Mouse (Mus musculus) myocyte (in vitro differentiated cells): ENCODE data around the gene Cxcl9.

Experiments
- CEBPB ChIP-seq: IDR thresholded peaks from 2 replicates; pipeline ENCODE4 v1.6.1; 2011; ENCODE audit warnings: mild to moderate bottlenecking, moderate library complexity; ENCODE audit not compliant: poor library complexity, insufficient read depth, severe bottlenecking
- MYOG ChIP-seq, 3 experiments: IDR thresholded peaks; one replicate each; pipeline ENCODE4 v1.6.1; 2011; ENCODE audit warnings: control low read depth in 2 of 3, low read depth in 2 of 3, mild to moderate bottlenecking in 2 of 3; ENCODE audit not compliant: insufficient read length in 2 of 3, control insufficient read depth in 1 of 3, insufficient read depth in 1 of 3
- POLR2A ChIP-seq: IDR thresholded peaks from one replicate; pipeline ENCODE4 v1.6.1; 2011; ENCODE audit warnings: low read depth, mild to moderate bottlenecking, control low read depth, moderate library complexity; ENCODE audit not compliant: insufficient read length

DNA sequence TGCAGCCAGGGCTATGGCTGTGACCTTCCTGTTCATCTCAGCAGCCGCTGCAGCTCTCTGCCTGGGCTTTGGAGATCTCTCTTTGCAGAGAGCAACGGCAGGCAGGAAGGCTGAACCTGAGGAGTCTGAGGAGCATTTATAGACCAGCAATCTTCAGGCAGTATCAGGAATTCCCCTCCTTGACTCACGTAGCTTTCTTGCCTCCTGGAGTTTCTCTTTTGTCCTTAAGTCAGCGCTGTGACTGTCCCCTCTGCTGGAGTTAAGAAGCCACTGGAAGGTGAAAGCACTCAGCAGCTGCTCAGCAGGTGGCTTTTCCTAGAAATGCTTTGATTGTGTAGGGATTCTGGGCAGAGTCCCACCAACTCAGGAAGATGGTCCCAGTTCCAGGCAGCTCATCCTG is 35.3 kb upstream of the Cxcl9 start:
- TF ChIP-seq POLR2A: no peak
- TF ChIP-seq CEBPB: no peak
- no peak for TF ChIP-seq MYOG (IDR thresholded peaks at IDR 0.05; ENCODE audit: control insufficient read depth in 1 of 3, insufficient read depth in 1 of 3, insufficient read length in 2 of 3, low read depth in 2 of 3)
